Mouse (Mus musculus) urinary bladder, postnatal 14 days (tissue): ENCODE data around the gene Hoga1.

Source experiments
- DNase-seq: peaks from one replicate; pipeline ENCODE4 v3.0.0; 2021; ENCODE audit warnings: low spot score

Hoga1 gene

DNA sequence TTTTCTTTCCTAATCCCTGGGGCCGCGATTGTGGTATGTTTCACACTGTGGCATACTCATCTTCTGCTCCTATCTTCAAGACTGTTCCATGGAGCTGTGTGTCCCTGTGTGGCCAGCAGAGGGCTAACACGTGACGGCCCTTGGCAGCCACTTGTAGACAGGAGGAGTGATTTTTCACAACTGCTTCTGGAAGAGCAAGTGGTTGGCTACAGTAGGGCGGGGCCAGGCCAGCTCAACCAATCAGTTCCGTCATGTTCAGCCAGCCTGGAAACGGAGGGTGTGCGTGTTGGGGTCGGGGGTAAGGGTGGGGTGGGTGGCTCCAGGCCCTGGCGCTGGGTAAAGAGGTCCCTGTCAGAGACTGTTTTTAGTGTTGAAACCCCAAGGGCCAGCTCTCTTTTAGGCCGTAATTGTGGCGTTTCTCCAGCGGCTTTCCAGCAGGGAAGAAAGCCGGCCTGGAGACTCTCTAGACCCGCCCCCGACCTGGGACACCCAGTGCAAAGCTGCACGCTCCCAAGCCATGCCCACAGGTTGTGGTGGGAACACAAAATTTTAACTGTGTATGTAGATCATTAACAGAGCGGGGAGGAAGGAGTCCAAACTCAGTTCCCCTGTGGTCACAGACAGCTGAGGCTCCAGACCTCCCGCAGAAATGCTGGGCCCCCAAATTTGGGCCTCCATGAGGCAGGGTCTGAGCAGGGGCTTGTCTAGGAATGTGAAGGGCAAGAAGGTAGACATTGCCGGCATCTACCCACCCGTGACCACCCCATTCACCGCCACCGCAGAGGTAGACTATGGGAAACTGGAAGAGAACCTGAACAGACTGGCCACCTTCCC is at the start of gene Hoga1:
TSS of gene Hoga1 (plus strand) at position 342 of the 834 bp plus-strand sequence.
- peak; percentile 85 for DNase-seq

DNA sequence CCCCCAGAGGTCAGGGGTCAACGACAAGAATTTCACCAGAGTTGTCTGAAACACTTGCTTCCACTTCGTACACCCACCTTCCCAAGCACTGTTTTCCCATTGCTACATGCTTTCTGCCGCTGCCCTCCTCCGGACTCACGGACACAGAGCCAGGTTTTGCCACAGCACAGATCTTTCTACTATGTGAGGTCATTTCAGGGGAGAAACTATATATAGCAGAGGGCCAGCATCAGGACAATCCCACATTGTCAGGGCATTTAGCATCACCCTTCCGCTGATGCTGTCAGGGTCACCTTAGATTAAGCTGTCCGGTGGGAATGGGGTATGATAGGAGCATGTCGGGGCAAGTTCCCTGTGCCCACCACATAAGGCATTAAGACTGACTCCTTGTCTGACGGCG is 48.3 kb upstream of the Hoga1 start:
- no peak for DNase-seq

DNA sequence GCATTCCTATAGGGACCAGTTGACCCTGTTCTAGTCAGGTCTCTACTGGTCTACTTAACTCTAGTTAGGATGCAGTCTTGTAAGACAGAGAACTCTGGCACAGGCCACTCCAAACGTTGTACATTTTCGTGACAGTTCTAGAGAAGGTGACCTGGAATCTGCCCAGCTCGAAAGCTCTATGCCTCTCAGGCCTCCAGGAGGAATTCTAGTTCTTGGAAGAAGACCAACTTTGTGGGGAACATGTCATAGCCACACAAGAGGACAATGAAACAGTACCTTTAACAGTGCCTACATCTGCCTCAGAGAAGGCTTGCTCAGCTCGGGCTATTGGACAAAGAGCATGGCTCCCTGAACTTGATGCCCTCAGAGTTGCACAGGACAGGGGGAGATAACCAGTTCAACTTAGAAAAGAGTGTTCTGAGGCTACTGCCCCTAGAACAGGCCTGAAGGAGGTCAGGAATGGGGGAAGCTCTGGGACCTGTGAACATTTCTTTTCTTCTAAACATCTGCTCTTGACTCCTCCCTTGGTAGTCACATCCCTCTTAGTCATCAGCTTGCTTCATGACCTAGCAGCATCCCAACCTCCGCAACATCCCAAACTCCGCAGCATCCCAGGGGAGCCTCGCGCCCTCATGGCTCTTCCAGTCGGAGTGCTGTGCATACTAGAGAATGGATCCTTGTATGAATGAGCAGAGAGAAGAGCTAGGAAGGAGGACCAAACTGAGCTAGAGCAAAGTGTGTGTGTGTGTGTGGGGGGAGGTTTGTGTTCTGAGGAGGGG is 46.5 kb upstream of the Hoga1 start:
- DNase-seq, result no peak

DNA sequence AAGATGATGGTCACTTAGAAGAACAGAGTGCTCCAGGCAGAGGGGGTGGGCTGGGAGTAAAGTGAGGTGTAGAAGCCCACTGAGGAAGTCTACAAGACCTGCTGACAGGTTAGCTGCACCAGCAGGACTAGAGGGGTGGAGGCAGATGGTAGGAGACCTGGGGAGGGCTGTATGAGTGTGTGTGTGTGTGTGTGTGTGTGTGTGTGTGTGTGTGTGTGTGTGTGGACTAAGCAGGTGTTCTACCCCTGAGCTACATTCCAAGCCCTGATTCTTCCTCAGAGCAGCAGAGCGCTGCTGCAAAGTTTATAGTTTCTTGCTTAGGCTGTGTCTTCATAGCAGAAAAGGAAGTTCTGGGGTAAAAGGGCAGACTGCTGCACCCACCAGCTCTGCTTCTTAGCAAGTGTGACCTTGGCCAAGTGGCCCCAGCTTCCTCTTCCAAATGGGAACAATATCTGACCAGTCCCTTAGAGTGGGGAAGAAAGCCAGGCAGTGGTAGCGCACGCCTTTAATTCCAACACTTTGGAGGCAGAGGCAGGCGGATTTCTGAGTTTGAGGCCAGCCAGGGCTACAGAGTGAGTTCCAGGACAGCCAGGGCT is 45.6 kb upstream of the Hoga1 start:
- DNase-seq, result no peak

DNA sequence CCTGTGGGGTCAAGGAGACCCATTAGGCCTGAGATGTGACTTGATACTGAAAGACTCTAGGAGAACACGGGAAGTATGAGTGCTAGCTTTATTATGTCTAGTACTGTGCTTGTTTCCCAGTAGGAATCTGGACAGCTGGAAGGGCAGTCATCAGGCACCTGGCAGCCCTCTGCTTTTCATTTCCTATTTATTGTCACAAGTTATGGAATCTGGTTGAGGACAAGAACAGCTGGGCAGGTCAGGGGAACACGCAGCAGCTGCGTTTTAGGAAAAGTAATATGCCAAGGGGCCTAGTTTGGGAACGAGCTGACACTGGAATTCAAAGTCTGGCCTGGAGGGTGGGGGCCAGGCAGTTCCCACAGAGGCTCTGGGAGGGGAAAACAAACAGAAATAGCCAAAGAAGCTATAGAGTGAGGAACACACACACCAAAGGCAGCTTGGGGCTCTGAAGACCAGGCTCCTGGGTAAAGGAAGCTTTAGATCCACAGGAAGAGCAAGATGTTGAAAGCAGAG is 44.9 kb upstream of the Hoga1 start:
- DNase-seq, result no peak

DNA sequence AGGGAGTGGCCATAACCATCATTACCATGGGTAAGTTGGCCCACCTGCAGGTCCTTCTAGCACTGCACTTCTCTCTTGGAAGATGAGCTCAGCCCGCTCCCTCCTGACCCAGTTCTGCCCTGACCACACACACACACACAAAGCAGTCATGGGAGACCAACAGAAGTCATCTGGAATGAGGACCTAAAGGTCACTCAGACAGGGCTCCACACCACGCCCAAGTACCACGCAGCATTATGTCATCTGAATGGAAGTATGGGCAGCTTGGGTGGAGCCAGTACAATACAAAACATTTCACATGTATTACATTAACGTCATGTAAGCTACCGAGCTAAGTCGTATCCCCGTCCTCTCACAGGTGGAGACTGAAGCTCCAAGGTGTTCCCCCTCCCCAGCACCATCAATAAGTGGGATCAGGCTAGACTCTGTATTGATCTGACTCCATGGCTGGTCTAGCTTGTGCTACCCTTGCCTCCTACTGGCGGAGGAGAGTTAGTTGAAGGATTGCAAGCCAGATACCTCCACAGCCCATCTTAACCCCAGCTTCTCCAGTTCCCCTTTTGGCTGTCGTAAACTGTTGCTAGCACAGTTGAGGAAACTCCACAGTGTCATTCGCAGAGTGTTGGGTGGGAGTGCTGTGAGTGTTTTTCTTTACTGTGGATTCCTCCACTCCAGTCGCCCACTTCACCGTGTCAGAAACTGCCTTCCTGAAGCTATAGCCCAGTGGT is 44.0 kb upstream of the Hoga1 start:
- DNase-seq, result no peak

DNA sequence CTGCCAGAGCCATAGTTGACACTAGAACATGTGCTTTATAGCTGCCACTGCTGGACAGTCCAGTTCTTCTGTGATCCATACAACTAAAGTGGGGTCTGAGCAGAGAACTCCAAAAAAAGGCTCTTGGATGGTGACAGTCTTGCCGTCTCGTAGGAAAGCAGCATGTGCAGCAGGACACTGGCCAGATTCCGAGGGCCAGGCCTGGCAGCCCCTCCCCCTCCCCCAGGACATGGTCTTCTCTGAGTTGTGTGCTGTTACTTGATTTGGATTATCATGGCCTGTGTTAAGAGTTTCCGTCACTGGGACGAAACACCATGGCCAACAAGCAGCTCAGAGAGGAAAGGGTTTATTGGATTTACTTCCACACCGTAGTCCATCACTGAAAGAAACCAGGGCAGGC is 41.2 kb upstream of the Hoga1 start:
- DNase-seq, result no peak

- DNase-seq, result no peak
These were observed 39.8 kb upstream of the Hoga1 start for GRCm38 (mm10) chr19:42005616-42006015.

- no peak for DNase-seq
These were observed 38.8 kb upstream of the Hoga1 start for GRCm38 (mm10) chr19:42006568-42006967.

- no peak for DNase-seq
These were observed 36.8 kb upstream of the Hoga1 start for GRCm38 (mm10) chr19:42008586-42008985.

- DNase-seq, result no peak
These were observed 36.3 kb upstream of the Hoga1 start for GRCm38 (mm10) chr19:42009067-42009466.

DNA sequence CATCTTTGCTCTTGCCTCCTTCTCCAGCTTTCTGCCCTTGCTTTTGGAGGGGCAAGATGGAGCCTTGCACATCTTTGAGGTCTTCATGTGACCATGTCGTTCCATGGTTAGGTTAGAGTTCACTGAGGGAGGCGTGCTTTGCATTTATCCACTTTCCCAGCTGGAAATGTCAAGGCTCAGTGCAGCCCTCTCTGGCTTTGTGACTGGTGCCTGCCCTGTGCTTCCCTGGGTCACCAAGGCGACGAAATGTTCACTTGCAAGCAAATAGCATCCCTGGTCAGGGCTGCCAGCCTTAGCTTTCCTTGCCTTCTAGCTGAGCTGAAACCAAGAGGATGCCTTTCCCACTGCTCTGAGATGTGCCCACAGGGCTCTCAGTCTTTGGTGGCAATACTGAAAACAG is 35.0 kb upstream of the Hoga1 start:
- no peak for DNase-seq

DNA sequence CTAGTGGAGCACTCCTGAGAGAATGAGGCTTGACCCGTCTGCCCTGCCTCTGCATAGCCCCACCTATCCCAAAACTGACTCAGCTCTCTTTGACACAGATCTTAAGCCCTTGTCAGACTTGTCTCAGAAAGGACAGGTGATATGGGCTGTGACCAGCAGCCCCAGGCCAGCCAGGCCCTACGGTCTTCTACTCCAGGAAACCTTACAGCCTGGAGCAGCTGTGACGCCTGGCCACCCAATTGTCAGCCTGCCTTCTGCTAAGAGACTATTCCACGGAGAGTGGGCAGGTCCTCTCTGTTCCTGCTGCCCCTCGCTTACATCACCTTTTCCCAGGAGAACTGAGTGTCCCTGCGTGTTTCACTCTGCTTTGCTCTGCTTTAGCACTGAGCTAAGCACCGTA is 34.3 kb upstream of the Hoga1 start:
- no peak for DNase-seq

GRCm38 (mm10) chr19:42014231-42014825 is 31.1 kb upstream of the Hoga1 start:
- no peak for DNase-seq

- no peak for DNase-seq
These were observed 30.4 kb upstream of the Hoga1 start for GRCm38 (mm10) chr19:42015001-42015400.

- DNase-seq, result no peak
These were observed 29.2 kb upstream of the Hoga1 start for GRCm38 (mm10) chr19:42016251-42016650.

GRCm38 (mm10) chr19:42016840-42017239 is 28.6 kb upstream of the Hoga1 start:
- DNase-seq, result peak; percentile 48

DNA sequence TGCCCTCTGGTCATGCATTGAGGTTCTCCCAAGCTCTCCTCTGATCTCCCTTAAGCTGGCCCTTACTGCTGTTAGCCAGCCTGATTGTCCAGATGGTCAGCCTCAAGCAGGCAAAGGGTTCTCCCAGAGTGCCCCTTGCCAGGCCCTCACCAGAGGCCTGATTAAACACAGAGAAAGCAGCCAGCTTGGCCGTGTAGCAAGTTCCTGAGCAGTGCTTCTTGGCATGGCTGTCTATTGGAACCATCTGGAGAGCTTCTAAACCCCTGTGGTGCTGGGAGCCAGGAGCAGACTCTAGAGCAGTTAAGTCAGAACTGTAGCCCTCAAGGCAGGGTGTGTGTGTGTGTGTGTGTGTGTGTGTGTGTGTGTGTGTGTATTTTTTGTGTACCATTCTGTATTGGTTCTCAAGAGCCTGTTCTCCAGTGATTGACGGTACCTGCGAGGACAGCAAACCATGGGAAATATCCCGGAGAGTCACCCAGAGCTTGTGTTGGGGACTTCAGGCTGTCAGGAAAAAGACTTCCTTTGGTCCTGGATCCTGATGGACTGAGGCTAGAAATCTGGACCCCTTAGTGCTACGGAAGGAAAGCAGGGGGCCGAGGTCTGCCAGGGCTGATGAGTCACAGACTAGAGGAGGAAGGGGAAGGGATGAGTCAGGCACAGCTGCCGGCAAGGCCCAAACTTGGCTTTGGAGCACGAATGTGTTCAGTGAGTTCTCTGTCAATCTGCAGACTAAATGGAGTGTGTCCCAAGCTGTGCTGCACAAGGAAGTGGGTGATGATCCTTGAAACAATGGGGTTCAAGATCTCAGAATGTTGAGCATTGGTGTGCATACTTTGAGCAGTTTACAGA is 27.8 kb upstream of the Hoga1 start:
- peak; percentile 81 for DNase-seq

DNA sequence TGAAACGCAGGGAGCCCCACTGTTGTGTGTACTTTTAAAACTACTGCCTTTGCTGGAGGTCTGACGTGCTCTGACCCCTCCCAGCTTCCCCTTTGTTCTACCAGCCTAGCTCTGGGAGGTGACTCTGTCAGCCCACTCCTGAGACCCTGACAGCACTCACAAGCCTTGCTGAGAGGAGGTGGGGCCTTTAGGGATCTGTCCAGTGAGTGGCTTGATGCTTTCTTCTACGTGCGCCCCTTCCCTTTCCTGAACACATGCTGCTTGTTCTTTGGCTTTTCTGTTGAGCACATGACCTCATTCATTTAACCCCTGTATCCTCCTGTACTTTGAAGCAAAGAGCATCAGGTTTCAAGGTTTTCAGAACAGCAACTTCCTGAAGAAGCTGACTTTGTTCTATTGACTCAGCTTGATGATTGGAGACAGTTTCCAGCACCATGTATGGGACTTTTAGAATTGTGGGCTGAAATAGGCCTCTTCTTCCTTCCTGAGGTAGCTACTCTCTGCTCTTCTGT is 26.3 kb upstream of the Hoga1 start:
- no peak for DNase-seq
